Mouse (Mus musculus): ENCODE measurements around the gene Ager.

DNA sequence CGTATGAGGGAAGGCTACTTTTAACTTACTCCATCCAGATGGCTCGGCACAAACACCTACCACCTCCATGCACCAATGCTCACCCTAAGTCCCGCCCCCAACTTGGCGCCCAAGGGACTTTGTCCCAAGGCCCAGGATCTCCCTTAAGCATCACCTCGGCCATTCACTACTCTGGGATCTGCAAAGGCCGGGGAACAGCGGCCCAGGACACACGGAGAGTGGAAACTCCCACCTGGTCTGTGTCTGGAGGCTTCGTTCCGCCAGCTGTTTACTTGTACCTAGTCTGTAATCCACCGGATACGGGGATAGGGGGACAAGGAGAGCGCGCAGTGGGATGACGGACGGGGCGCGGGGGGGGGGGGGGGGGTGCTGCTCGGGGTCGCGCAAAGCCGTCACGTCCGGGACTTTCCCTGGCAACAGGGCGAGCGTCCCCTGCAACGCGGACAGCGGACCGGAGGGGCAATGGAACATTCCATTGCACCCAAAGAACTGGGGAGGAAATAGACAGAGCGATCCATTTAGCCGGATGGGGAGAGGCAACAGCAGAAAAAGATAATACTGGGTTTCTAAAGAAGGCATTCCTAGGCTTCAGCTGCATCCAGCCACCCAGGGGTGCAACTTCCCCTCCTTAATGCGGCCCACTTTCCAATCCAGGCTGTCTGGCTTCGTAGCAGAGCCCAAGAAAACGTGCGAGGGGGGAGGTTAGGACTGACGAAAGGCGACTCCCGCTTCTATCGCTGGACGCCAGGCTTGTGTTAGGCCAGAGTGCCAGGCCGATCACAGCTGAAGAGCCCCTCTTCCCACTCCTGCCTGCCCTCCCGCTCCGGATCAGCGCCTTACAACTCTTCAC is 29.7 kb downstream of the Ager start:
- TF ChIP-seq CTCF (IDR thresholded peaks at IDR 0.05; ENCODE audit: low read depth), result no peak
- no peak for TF ChIP-seq EP300 (IDR thresholded peaks at IDR 0.05; ENCODE audit: low read depth)

All from liver, postnatal 0 days (tissue).